Mouse (Mus musculus) small intestine, adult 2 months (tissue): Measurements from ENCODE around the gene Eif2b5.

Experiments used
- CTCF ChIP-seq: fragments of 200-500 bp; IDR thresholded peaks from 2 replicates; pipeline ENCODE4 v1.5.1; 2012; ENCODE audit warnings: low read depth, mild to moderate bottlenecking, control low read depth, inconsistent platforms, low read length, moderate library complexity, mixed read lengths; ENCODE audit not compliant: insufficient replicate concordance, insufficient read length; ENCODE audit errors: extremely low read depth
- POLR2A ChIP-seq: fragments of 200-500 bp; IDR thresholded peaks from 2 replicates; pipeline ENCODE4 v1.6.1; 2012; ENCODE audit warnings: low read depth, mild to moderate bottlenecking, control low read depth, inconsistent platforms, low read length, moderate library complexity

GRCm38 (mm10) chr16:20474211-20474610 lies 24.4 kb upstream of the Eif2b5 start:
- no peak for TF ChIP-seq POLR2A
- TF ChIP-seq CTCF: no peak
